Mouse (Mus musculus) midbrain, embryonic 14.5 days (tissue): ENCODE data around the gene Stard13. TPM values are rescaled to one million over a fixed set of nuclear protein-coding genes. Genes with fewer than 3 reads are reported as not detected.

Experiments
- ATAC-seq: fragments of 200-750 bp; cut with Nextera tagmentation; 2 replicates; pipeline ENCODE4 v1.8.0; 2017; ENCODE audit warnings: moderate number of reproducible peaks, moderate library complexity; ENCODE audit not compliant: low FRiP score, low TSS enrichment
- DNase-seq: peaks from one replicate; pipeline ENCODE4 v3.0.0-alpha.2; 2015
- H3K27ac ChIP-seq: fragments of 300-500 bp; sonication (generic); replicated peaks from 2 replicates; pipeline ENCODE4 v1.5.1; 2014; ENCODE audit warnings: mild to moderate bottlenecking, low read depth, low read length, moderate library complexity
- H3K27me3 ChIP-seq: fragments of 300-500 bp; sonication (generic); 2 replicates; pipeline ENCODE4 v1.6.1; 2014; ENCODE audit warnings: low read length, control low read depth, mixed read lengths; ENCODE audit not compliant: control insufficient read depth, insufficient read depth
- H3K36me3 ChIP-seq: fragments of 300-500 bp; sonication (generic); 2 replicates; pipeline ENCODE4 v1.6.1; 2014; ENCODE audit warnings: low read length, control low read depth; ENCODE audit not compliant: control insufficient read depth, insufficient read depth
- H3K4me1 ChIP-seq: fragments of 300-500 bp; sonication (generic); 2 replicates; pipeline ENCODE4 v1.6.1; 2014; ENCODE audit warnings: mild to moderate bottlenecking, antibody characterized with exemption, low read length, control low read depth; ENCODE audit not compliant: control insufficient read depth, insufficient read depth
- H3K4me2 ChIP-seq: fragments of 300-500 bp; sonication (generic); 2 replicates; pipeline ENCODE4 v1.6.1; 2014; ENCODE audit warnings: mild to moderate bottlenecking, low read length, moderate library complexity
- H3K4me3 ChIP-seq: fragments of 300-500 bp; sonication (generic); replicated peaks from 2 replicates; pipeline ENCODE4 v1.5.1; 2014; ENCODE audit warnings: low read depth, low read length
- H3K9ac ChIP-seq: fragments of 300-500 bp; sonication (generic); replicated peaks from 2 replicates; pipeline ENCODE4 v1.6.1; 2014; ENCODE audit warnings: mild to moderate bottlenecking, low read length, moderate library complexity
- H3K9me3 ChIP-seq: fragments of 300-500 bp; sonication (generic); 2 replicates; pipeline ENCODE4 v1.6.1; 2016; ENCODE audit warnings: low read length, control low read depth, mixed read lengths; ENCODE audit not compliant: control insufficient read depth
- WGBS: fragments of 180-500 bp; shearing (Covaris S2); extraction: QIAGEN DNeasy Blood & Tissue Kit; methylation state at CpG from one replicate; pipeline ENCODE4 v1.1.7; 2014; 5-methylcytosine and 5-hydroxymethylcytosine counted together
- polyA plus RNA-seq: library from polyadenylated mRNA; unstranded; fragments of >200 nt; fragmentation: Nextera tagmentation; extraction: Ambion mirVana; gene quantifications from 2 replicates; pipeline ENCODE4 v1.2.1, GENCODE M21; 2014

Stard13 gene
- polyA plus RNA-seq, 1 experiment from 2014 or later: 2.8 TPM

- no peak overlapping the region for H3K4me3 ChIP-seq
- no peaks in the 10 kb centered on the region for H3K36me3 ChIP-seq
- no peak overlapping the region for H3K4me2 ChIP-seq
- no peaks in the 10 kb centered on the region for H3K4me1 ChIP-seq
- H3K9ac ChIP-seq: no peak overlapping the region
- no peak overlapping the region for H3K27ac ChIP-seq
- 89% methylated on average over 5 of the region's 5 CpGs for WGBS
- H3K9me3 ChIP-seq: no peaks in the 10 kb centered on the region
- ATAC-seq (no peak), DNase-seq (no peak)
- H3K27me3 ChIP-seq: no peaks in the 10 kb centered on the region
Observed at GRCm38 (mm10) chr5:151116192-151116887, 117.3 kb downstream of the Stard13 start.

GRCm38 (mm10) chr5:151112743-151113142 is 120.9 kb downstream of the Stard13 start:
- no peak overlapping the region for H3K27ac ChIP-seq
- DNase-seq (no peak), ATAC-seq (no peak)

GRCm38 (mm10) chr5:151111080-151111871 is 122.4 kb downstream of the Stard13 start:
- 92% methylated on average over 7 of the region's 7 CpGs for WGBS
- Histone ChIP-seq H3K9ac (no peak overlapping the region), H3K27me3 (no peaks in the 10 kb centered on the region), H3K27ac (no peak overlapping the region), H3K4me1 (no peaks in the 10 kb centered on the region), H3K36me3 (no peaks in the 10 kb centered on the region), H3K4me2 (no peak overlapping the region), H3K4me3 (no peak overlapping the region), H3K9me3 (no peaks in the 10 kb centered on the region)
- ATAC-seq (no peak), DNase-seq (no peak)

More at GRCm38 (mm10) chr5:151112743-151113142, 120.9 kb downstream of the Stard13 start:
- Histone ChIP-seq H3K36me3 (no peaks in the 10 kb centered on the region), H3K4me2 (no peak overlapping the region), H3K9ac (no peak overlapping the region), H3K4me1 (no peaks in the 10 kb centered on the region), H3K27me3 (no peaks in the 10 kb centered on the region), H3K9me3 (no peaks in the 10 kb centered on the region), H3K4me3 (no peak overlapping the region)
- WGBS: 87% methylated on average over 9 of the region's 9 CpGs

GRCm38 (mm10) chr5:151110461-151110908 is 123.2 kb downstream of the Stard13 start:
- ATAC-seq (no peak), DNase-seq (no peak)
- Histone ChIP-seq H3K4me3 (no peak overlapping the region), H3K27me3 (no peaks in the 10 kb centered on the region), H3K9me3 (no peaks in the 10 kb centered on the region), H3K4me1 (no peaks in the 10 kb centered on the region), H3K27ac (no peak overlapping the region), H3K4me2 (no peak overlapping the region), H3K36me3 (no peaks in the 10 kb centered on the region), H3K9ac (no peak overlapping the region)
- WGBS: 55% methylated on average over 6 of the region's 6 CpGs

- no peaks in the 10 kb centered on the region for H3K9me3 ChIP-seq
- ATAC-seq: no peak
- 85% methylated on average over 2 of the region's 2 CpGs for WGBS
Observed at GRCm38 (mm10) chr5:151109822-151110221, 123.8 kb downstream of the Stard13 start.

GRCm38 (mm10) chr5:151108955-151109354 is 124.7 kb downstream of the Stard13 start:
- ATAC-seq (no peak), DNase-seq (no peak)
- Histone ChIP-seq H3K36me3 (no peaks in the 10 kb centered on the region), H3K9ac (no peak overlapping the region), H3K27me3 (no peaks in the 10 kb centered on the region), H3K4me2 (no peak overlapping the region), H3K4me1 (peaks cover 6% of the 10 kb centered on the region), H3K4me3 (no peak overlapping the region), H3K27ac (no peak overlapping the region), H3K9me3 (no peaks in the 10 kb centered on the region)
- WGBS: 84% methylated on average over 7 of the region's 7 CpGs

More at GRCm38 (mm10) chr5:151109822-151110221, 123.8 kb downstream of the Stard13 start:
- H3K4me3 ChIP-seq: no peak overlapping the region
- H3K36me3 ChIP-seq: no peaks in the 10 kb centered on the region
- H3K4me1 ChIP-seq: no peaks in the 10 kb centered on the region
- no peak overlapping the region for H3K9ac ChIP-seq
- no peak for DNase-seq
- H3K4me2 ChIP-seq: no peak overlapping the region
- no peaks in the 10 kb centered on the region for H3K27me3 ChIP-seq
- no peak overlapping the region for H3K27ac ChIP-seq

GRCm38 (mm10) chr5:151108291-151108897 is 125.2 kb downstream of the Stard13 start:
- no peak overlapping the region for H3K4me3 ChIP-seq
- no peak overlapping the region for H3K4me2 ChIP-seq
- 78% methylated on average over 19 of the region's 19 CpGs for WGBS
- no peak overlapping the region for H3K9ac ChIP-seq
- no peaks in the 10 kb centered on the region for H3K9me3 ChIP-seq
- DNase-seq: no peak
- H3K4me1 ChIP-seq: peaks cover 7% of the 10 kb centered on the region
- no peak for ATAC-seq
- no peaks in the 10 kb centered on the region for H3K27me3 ChIP-seq
- no peak overlapping the region for H3K27ac ChIP-seq
- no peaks in the 10 kb centered on the region for H3K36me3 ChIP-seq

- Histone ChIP-seq H3K4me1 (peaks cover 7% of the 10 kb centered on the region), H3K27me3 (no peaks in the 10 kb centered on the region), H3K4me2 (no peak overlapping the region), H3K4me3 (no peak overlapping the region), H3K36me3 (no peaks in the 10 kb centered on the region), H3K9ac (no peak overlapping the region), H3K9me3 (no peaks in the 10 kb centered on the region), H3K27ac (no peak overlapping the region)
- 91% methylated on average over 3 of the region's 3 CpGs for WGBS
- ATAC-seq (no peak), DNase-seq (no peak)
Observed at GRCm38 (mm10) chr5:151106841-151107240, 126.8 kb downstream of the Stard13 start.
